Mouse (Mus musculus): ENCODE results near the gene Ldlr.

DNA sequence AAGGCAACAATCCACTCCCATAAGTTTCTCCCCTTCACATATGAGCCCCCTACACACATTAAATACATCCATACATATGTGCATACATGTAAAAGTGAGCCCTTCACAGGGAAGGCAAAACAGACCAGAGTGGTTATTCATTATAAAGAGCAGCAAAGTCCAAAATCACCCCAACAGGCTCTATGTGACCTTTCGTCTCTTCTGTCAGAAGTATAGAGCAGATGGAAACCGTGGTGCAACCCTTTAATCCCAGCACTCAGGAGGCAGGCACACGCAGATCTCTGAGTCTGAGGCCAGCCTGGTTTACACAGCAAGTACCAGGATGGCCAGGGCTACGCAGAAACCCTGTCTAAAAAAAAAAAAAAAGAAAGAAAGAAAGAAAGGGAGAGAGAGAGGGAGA lies 17.2 kb upstream of the Ldlr start:
- TF ChIP-seq CTCF (IDR thresholded peaks at IDR 0.05; ENCODE audit: low read depth, low read length) (no peak), POLR2A (IDR thresholded peaks at IDR 0.05; ENCODE audit: borderline replicate concordance, low read depth, low read length) (no peak)

Measured in bone marrow macrophage, adult 2 months (primary cell).